Mouse (Mus musculus): Measurements from ENCODE around the gene Aldoc. TPM values are rescaled to one million over a fixed set of nuclear protein-coding genes. Genes with fewer than 3 reads are reported as not detected.
A peak's percentile ranks its signal among the peaks of the same experiment; 100 is the strongest.

The Aldoc gene
- total RNA-seq, 2 experiments from 2014 or later = 3.3 to 3.6 TPM

DNA sequence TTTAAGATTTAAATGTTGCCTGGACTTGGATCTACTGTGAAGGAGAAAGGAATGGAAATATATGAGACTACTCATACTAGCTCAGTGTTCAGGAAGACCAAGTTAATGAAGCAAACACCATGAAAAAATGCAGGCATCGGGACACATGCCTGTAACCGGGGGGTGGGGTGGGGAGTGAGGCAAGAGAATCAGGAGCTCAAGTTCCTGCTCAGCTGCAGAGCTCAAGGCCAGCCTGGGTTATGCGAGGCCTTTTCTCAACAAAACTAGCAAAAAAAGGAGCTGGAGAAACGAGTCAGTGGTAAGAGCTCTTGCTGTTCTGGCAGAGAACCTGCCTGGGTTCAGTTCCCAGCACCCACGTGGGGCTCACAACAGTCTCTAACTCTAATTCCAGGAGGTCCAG is 11.2 kb downstream of the Aldoc start:
- no peak for DNase-seq

DNA sequence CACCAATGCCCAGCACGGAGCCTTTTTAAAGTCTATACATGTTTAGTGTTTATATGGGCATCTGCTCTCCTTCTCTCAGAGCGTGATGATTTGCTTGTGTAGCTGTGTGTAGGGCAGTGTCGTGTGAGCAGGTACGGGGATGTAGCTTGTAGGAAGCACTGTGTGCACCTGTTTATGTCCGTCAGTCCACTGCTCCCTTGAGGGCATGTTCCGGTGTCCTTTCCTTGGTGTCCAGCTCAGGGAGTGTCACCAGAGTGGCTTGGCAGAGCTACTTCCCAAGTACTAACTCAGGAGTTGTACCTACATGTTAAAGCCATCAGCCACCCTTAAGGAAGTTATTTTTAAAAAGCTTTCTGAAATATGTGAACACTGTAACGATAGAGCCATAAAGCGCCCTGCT is 14.3 kb downstream of the Aldoc start:
- no peak for DNase-seq

- no peak for DNase-seq
Measured at GRCm38 (mm10) chr11:78341702-78342101, 18.9 kb downstream of the Aldoc start.

DNA sequence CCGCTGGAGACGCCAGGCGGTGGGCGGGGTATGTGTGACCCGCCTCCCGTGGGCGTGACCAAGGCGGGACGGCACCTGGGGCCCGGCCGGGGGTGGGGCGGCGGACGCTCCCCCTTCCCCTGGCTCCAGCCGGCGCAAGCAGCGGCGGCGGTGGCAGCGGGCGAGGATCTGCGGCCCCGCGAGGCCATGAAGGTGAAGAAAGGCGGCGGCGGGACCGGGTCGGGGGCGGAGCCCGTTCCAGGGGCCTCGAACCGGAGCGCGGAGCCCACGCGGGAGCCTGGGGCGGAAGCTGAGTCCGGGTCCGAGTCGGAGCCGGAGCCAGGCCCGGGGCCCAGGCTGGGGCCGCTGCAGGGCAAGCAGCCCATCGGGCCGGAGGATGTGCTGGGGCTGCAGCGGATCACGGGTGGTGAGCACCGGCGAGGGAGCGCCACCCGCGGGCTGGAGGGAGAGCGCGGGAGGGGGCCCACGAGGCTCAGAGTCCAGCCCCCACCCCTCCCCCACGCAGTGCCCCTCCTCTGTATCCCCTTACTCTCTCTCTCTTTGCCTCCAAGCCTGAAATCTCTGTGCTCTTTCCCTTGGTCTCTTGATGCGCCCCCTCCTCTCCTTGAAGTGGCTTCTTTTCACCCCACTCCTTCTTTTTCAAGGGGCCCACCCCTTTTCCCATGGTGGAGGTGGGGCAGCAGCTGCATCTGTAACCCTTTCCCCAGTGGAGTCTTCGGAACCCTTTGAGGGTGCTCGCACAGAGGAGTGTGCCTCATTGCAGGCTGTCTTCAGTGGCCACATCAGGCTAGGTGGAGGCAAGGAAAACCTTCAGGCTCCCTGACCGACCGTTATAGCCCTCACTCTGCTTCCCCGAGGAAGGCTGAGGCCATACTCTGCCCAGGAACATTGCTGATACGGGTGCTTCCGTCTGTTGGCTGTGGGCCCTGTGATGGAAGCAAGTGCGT is 20.9 kb downstream of the Aldoc start, which contains the start of gene Unc119:
Gene Unc119, plus strand, starts transcription at position 102 of the 947 bp plus-strand sequence.
- DNase-seq = peak; percentile 82

DNA sequence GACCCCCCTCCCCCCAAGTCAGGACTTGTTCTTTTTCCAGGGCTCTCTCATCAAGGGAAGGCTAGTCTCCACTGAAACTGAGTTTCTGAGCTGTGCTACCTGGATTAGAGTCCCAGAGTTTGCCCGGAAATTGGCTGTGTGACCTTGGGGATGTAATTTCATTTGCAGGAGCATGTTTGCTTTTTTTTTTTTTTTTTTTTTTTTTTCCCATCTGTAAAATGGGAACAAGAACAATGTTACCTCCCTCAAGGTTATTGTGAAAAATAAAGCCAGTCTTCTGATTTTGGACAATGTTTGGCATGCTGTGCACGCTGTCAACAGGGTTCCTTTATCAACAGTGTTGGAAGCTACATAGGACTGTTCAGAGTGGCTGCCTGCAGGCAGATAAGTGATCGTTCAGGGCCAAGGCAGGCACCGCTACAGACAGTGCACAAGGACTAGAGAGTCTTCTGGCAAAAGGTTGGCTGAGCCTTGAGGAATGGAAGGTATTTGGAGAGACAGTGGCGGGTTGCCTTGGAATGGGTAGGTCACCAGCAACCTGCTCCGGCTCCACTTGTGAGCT is 21.6 kb downstream of the Aldoc start:
- no peak for DNase-seq

DNA sequence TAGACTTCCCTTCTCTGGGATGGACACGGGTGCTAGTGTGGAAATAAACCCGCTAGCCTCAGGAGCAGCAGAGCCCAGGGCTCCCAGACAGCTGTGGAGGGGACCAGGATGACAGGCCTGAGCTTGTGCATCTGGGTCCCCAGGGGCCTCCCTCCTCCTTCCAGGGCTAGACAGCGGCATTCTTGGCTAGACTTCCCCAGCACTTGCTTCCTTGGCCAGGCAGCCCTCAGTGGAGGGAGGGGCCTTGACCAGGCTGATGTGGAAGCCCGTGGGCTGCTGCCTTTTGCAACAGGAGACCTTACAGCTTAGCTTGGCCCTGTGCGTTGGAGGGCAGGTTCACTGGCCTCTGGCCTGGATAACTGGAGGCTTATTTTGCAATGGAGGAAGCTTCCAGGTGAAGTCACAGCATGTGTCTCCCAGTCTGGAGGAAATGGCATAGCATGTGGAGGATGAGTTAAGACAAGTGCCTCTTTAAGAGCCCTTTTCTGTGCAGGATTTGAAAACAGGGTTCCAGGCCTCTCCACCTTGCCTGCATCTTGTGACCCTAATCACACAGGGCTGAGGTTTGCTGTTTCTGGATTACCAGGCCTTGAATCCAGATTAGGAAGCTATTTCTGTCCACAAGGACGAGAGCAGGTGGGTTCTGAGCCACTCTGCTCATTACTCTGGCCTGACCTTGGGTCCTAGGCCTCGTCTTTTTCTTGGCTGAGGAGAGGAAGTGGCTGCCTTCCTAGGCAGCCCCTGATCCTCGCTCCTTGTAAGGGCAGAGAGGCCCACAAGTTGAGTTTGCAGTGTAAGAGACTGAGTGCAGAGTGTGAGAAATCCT is 22.3 kb downstream of the Aldoc start:
- DNase-seq = peak; percentile 76

DNA sequence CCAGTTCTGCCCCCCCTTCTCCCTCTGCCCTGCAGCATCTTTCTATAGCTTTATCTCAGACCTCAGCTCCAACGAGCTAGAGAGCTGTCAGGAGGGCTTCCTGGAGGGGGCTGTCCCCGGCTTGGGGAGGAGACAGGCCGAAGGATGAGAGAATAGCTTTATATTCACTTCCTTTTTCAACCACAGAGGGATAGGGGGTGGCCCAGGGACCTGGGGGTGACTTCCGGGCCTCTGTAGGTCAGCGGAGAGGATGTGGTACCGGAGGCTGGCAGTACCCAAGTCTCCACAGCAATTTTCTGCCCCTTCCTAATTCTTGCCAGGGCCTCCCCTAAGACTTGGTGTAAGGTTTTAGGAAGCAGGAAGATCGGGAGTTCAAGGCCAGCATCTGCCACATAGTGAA is 23.0 kb downstream of the Aldoc start:
- no peak for DNase-seq

GRCm38 (mm10) chr11:78346326-78347069 is 23.7 kb downstream of the Aldoc start:
- no peak for DNase-seq

- peak; percentile 83 for DNase-seq
Measured at GRCm38 (mm10) chr11:78347070-78347754, 24.4 kb downstream of the Aldoc start.

- DNase-seq = no peak
Measured at GRCm38 (mm10) chr11:78347908-78348307, 25.1 kb downstream of the Aldoc start.

- no peak for DNase-seq
Measured at GRCm38 (mm10) chr11:78348474-78348873, 25.7 kb downstream of the Aldoc start.

GRCm38 (mm10) chr11:78349441-78350358 is 26.9 kb downstream of the Aldoc start:
- no peak for DNase-seq

- DNase-seq = no peak
Measured at GRCm38 (mm10) chr11:78353081-78353480, 30.3 kb downstream of the Aldoc start.

DNA sequence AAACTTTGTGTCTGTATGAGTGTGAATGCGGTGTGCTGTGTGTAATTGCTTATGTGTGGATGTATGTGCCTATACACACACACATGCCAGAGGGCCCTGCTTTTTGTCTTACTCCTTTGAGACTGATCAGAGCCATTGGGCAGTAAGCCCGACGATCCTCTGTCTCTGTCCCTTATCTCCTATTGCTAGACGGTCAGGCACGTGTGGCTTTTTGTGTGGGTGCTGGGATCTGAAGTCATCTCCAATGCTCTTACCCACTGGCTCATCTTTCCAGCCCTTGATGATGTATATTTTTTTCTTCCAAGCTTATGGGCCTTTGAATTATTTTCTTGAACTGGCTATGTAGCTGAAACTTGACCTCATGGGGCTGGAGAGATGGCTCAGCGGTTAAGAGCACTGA is 32.1 kb downstream of the Aldoc start:
- DNase-seq = no peak

GRCm38 (mm10) chr11:78355471-78356238 is 32.9 kb downstream of the Aldoc start:
- peak; percentile 71 for DNase-seq

DNA sequence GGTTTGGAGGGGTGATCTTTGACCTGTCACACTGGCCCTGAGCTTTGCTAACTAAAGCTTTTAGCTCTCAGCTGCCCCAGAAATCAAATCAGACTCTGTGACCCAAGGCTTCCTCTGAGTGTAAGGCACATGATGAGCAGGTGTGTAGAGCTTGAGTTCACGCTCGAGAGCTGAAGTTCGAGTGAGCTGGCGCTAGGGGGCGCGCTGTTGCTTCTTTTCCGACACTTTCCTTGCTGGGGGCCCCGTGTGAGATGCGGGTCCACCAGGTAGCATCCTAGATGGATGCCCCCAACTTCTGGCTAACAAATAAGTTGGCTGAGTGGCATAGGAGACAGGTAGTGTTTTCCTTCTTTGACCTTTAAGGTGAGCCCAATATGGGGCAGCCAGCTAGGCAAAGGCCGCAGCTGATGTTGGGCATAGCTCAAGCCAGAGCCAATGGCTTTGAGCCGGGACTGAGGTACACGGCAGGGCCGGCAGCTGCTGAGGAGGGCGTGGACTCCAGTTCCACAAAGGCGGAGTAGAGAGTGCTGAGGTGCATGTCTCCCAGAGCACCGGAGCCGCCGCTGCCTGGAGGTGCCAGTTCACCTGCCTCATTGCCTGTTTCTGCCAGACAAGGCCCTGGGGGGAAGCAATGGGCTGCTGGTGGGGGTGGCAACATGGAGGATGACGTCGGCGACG is 35.7 kb downstream of the Aldoc start:
- DNase-seq = no peak

DNA sequence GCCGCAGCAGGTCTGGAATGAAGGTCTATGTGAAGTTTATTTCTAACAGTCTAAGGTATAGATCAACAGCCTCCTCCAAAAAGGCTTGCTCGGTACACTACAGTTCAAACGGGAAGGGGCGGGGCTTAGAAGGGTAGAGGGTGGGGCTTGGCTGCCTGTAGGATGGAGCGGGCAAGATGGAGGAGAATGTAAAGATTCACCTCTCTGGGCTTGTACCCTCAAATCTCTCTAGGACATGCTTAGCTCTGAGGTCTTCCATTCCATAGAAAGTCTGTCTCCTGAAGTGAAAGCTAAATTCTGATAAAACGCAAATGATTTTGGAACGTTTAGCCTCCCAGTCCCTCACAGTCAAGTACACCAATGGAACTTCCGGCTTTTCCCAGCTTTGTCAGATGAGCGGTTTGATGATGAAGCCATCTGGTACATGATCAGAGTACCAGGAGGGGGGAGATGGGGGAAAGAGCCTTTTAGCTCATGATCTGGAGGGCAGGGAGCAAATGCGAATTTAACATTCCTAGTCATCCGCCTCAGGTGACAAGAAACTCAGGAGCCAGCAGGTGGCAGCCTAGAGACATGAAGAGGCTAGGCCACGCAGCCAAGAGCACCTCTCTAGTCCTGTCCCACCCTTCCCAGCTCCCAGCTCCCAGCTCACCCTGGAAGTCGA is 37.5 kb downstream of the Aldoc start:
- peak; percentile 81 for DNase-seq

GRCm38 (mm10) chr11:78360789-78361131 is 38.0 kb downstream of the Aldoc start:
- DNase-seq = no peak
